Mouse (Mus musculus): Measurements from ENCODE around the gene Aldh1a7. TPM values are rescaled to one million over a fixed set of nuclear protein-coding genes. Genes with fewer than 3 reads are reported as not detected.
"Not testable (repeated sequence)": the region's sequence is repeated elsewhere in the genome, so short reads cannot be mapped to it uniquely, and the experiment has no call there.

Aldh1a7 gene
- total RNA-seq (2022): under 1 TPM in 3 of 4 experiments, not detected in 1; 0.18 to 0.60 (median 0.51) TPM

DNA sequence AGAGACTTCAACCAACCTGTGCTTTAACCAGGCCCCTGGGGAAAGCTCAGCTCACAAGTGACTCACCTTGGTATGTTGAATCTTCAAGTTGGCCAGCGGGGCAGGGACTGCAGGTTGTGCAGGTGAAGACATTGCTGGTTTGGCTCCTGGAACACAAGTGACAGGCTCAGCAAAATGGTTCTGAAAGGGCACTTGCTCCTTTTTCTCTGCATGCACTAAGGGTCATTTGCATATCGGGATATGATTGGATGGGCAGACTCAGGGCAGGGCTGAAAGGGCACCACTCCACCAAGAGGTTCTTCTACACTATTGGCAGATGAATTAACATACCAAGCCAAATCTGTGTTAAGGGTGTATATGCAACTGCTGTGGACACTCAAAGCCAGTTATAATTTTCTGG, at the start of gene Aldh1a7:
Gene Aldh1a7 (minus strand): TSS at position 182 of the 400 bp plus-strand sequence.
- DNase-seq (ENCODE audit: low spot score in 2 of 2): no peak

DNA sequence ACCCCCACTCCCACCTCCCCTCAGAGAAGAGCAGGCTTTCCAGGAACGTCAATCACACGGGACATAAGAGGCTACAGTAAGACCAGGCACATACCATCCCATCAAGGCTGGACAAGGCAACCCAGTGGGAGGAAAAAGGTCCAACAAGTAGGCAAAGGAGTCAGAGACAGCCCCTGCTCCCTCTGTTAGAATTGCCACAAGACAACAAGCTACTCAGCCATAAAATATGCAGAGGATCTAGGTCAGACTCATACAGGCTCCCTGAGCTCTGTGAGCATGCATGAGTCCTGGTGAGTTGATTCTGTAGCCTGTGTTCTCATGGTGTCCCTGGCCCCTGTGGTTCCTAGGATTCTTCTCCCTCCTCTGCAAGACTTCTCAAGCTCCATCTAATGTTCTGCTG, 48.3 kb upstream of the Aldh1a7 start:
- no peak for DNase-seq (ENCODE audit: low spot score in 2 of 2)

DNA sequence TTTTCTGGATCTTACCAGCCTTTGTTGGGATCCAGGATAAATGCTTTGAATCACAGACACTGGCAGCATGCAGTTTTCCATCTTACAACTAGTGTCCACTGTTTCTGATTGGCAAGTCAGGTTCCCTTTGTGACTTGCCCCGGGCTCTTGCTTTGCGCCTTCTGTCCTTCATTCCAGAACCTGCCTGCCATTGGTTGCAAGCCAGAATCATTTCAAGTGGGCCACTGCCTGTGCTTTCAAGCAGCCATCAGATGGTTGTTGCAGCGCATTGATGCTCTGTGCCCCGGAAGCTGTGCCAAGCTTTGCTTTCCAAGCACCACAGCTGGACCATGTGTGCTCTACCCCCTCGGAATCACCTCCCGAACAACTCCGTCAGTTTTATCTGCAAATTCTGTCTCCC, 46.6 kb upstream of the Aldh1a7 start:
- DNase-seq (ENCODE audit: low spot score in 2 of 2): no peak

DNA sequence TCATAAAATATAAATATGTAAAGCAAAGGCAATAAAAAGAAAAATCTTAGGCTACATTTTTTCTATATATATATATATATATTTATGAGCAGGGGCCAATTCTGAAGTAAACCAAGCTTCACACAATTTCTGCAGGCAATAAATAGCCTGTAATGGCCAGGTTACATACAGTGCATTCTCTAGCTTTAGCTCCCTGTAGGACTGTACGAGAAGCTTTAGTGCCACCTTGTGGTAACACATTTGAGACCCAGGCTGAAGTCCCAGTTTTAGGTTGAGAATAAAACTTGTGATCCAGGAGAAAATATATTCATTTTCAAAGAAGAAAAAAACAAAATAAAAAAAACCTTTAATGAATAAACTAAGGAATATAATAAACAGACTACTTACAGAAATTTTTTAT, 36.9 kb upstream of the Aldh1a7 start:
- DNase-seq (ENCODE audit: low spot score in 2 of 2): peak in 1 of 2 experiments; percentile 13

DNA sequence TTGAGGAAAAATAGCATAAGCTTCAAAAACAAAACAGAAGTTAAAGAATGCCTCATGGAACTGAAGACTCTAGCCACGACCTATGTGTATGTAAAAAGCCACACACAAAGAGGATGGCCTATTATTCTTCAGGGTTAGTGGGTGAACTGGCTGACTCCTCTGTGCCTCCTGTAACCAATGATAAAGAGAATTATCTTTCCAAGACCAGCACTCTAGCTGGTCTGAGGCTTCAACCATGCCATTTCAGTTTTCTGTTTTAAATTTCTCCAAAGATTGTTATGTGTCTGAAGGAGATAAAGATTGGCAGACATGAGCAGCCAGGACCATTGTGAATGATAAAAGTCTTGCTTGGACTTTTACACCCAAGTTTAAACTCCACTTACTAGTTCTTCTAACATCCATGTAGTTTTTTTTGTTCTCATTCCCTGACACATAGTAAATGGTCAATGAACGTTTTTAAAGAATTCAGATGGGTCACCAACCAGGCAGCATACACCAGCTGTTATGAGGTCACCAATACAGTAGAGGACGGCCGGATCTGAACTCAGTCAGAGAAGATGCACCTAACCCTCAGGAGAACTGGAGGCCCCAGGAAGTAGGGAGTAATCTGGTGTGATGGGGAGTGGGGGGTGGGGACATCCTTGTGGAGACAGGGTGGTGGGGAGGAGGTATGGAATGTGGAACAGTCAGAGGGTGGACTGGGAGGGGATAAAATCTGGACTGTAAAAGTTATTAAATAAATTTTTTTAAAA, 34.5 kb upstream of the Aldh1a7 start:
- DNase-seq (ENCODE audit: low spot score in 2 of 2): no peak

DNA sequence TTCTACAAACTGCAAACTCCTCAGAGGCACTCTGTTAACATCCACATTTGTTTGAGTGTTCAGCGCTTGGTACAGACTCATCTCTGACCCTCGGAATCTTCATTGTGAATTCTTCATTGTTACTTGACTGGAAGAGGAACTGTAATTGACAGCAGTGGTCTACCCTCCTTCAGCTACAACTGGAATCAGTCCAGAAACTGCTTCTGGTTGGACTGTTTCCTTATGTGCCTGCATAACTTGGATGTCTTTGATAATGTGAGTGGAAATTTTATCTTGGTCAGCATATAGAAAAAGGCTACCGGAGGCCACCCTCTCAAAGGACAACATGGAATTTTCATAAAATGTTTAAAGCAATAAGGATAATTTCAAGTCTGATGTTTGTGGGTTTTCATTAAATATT, 33.8 kb upstream of the Aldh1a7 start:
- no peak for DNase-seq (ENCODE audit: low spot score in 2 of 2)

DNA sequence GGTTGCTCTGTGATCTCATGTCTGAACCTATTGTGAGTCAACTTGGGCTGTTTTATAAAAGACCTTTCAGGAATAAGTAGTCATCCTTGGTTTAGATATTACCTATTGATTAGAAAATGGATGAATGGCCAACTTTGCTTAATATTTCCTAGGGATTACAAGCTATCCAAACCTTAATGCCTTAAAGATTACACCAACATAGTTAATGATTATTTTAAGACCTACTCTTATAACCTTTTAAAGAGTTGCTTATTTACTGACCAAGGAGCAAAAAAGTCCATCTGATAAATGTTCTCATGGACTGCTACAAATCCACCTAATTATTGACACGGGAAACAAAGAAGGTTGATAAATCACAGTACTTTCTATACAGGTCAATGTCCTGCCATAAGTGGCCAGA, 17.3 kb upstream of the Aldh1a7 start:
- no peak for DNase-seq (ENCODE audit: low spot score in 2 of 2)

DNA sequence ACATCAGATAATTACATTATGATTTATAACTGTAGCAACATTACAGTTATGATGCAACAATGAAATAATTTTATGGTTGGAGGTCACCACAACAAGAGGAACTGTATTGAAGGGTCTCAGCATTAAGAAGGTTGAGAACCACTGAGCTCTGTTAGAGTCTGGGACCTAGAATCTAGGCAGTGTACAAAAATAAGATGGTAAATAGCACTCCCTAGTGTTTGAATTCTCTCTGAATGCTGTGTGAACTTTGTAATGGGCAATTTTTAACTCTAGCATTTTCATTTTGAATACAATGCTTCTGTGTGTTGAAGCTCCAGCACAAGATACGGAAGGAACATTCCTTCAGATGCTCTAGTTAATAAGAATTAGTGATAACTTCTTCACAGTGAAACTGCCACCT, 916 bp upstream of the Aldh1a7 start:
- no peak for DNase-seq (ENCODE audit: low spot score in 2 of 2)

DNA sequence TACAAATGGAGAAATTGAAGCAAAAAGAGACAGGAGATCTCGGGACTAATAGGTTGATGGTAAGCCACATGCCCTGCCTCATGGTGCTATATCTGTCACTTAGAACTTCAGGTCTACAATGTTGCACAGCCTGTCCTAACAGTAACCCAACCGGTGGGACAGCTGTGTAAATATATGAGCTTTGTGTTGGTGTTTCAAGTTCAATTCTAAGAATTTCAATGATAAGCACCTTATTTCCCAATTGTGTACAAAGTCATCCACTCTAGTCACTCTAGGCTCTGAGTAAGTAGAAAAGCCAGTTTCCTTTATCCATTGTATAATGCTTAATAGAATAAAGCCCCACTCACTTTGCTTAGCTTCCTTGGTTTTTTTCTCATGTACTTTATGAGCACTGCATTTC, 4.4 kb downstream of the Aldh1a7 start:
- no peak for DNase-seq (ENCODE audit: low spot score in 2 of 2)

DNA sequence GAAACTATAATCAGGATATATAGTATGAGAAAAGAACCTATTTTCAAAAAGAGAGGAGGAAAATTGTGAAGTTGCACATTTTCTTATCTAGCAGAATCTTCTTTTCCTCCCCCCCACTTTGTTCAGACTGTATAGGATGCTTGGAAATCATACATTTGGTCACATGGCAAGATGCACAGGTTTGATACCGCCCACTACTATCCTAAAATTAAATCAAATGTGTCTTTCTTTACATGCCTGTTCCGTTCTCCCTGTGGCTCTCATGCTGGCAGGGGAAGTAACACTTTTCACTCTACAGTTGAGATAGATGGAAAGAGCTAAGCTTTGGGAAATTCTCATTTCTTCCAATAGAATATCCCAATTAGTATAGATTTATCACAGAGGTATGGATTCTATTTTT, 7.1 kb downstream of the Aldh1a7 start:
- no peak for DNase-seq (ENCODE audit: low spot score in 2 of 2)

DNA sequence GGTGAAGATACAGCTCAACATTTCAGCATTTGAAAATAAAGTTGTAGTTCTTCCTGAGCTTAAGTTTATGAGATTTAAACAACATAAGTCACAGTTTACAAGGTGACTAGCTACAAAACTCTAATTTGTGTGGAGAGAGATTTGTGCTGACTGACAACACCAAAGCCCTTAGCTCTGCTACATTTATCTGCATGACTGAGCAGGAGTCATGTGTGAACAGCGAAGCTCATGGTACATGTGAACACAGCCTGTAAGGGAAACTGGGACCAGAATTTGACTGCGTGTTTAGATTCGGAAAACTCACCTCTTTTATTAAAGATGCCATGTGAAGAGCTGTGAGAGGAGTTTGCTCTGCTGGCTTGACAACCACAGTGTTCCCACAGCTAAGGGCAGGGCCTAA, 11.7 kb downstream of the Aldh1a7 start:
- no peak for DNase-seq (ENCODE audit: low spot score in 2 of 2)

DNA sequence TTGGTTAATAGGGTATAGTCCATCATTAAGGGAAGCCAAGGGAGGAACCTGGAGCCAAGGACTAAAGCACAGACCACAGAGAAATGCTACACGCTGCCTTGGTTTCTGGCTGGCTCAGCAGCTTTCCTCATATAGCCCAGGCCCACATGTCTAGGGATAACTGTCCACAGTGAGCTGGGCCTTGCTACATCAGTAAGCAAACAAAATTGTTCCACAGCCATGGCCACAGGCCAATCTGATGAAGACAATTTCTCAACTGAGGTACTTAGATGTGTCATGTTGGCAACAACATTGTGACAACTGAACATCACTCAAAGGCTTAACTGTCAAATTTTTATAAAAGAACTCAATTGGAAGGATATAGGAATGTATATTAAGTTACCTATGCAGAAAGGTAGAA, 12.3 kb downstream of the Aldh1a7 start:
- DNase-seq (ENCODE audit: low spot score in 2 of 2): no peak

DNA sequence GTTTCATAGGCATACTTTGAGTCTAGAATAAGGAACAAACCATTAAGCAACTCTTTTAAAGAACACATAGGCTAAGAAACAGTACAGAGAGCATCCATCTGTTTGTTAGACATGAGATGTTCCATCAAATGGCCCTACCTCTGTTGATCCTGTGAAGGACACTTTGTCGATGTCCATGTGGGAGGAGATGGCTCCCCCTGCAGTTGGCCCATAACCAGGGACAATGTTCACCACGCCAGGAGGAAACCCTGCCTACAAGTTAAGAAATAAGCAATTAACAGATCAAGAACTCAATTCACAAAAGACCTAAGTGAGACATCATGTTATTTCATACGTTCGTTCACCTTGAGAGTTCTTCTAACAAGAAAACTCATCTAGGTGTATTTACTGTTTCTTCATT, 12.8 kb downstream of the Aldh1a7 start:
- DNase-seq (ENCODE audit: low spot score in 2 of 2): no peak

DNA sequence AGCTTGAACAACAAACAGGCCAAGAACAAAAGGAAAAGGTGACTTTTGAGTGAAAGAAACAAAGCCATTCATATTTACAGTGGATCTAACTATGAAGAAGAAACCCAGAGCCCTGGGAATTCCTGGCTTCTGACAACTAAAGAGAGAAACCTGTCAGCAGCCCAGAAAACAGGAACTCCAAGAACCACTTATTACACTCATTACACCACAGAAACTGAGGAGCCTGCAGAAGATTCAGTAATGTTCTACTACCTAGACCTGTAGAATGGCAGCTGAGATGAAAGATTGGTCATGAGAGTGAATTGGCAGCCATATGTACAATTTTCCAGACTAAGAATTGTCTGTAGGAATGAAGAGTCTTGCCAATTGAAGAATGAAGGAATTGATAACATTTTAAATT, 20.2 kb downstream of the Aldh1a7 start:
- no peak for DNase-seq (ENCODE audit: low spot score in 2 of 2)

DNA sequence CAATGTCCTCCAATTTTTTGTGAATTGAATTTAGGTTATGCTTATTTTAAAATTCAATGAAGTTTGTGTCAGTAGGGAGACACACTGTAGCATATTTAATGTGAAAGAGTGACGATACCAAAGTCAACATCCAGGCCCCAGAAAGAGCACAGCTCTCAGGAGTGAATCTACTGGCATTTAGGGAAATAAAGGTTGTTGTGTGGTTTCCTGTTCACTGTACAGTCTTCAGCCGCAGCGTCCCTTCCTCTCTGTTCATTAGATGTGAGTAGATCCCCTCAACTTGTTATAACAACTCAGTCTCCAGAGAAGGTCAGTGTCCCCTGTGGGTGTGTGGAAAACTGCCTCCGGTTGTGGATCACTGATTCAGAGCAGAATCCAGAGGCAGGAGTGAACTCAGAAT, 20.6 kb downstream of the Aldh1a7 start:
- no peak for DNase-seq (ENCODE audit: low spot score in 2 of 2)

DNA sequence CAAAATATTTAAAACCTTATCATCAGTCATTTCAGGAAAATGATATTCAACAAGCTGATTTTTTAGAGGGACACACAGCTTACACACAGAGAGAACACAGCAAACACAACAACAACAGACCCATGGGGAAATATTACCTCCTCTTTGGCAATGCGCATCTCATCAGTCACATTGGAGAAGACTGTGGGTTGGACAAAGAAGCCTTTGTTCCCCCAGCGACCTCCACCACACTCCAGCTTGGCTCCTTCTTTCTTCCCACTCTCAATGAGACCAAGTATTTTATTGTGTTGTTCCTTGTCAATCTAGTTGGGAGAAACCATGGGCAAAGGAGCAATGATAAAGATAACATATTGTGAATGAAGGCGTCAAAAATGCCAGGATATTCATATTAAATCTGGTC, 25.3 kb downstream of the Aldh1a7 start:
- no peak for DNase-seq (ENCODE audit: low spot score in 2 of 2)

DNA sequence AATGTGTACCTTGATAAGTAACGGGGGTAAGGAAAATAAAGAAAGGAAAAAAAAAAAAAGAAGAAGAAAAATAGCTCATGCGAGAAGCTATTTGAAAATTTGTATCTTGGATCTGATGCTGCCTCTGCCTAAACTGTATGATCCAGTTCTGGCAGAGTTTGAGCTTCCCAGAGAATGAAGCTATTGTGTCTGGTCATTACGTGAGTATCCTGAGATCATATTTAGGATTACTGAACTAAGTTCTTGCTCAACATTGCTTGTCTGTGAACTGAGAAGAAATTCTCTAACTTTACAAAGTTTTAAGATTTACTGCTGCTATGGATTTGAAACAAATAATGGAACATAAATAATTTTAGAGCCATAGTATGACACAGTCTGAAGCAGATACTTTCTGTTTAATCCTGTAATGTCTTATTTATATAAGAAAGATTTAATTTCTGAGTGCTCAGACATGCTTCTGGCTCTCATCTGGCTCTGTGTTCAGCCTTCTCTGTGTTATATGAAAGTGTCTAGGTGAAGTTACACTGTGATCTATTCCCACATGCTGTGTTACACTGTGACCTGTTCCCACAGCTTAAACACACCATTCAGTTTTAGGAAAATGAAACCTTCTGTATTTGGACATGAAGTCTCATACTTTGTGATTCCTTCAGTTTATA, 49.5 kb downstream of the Aldh1a7 start:
- DNase-seq (ENCODE audit: low spot score in 2 of 2): no peak

DNA sequence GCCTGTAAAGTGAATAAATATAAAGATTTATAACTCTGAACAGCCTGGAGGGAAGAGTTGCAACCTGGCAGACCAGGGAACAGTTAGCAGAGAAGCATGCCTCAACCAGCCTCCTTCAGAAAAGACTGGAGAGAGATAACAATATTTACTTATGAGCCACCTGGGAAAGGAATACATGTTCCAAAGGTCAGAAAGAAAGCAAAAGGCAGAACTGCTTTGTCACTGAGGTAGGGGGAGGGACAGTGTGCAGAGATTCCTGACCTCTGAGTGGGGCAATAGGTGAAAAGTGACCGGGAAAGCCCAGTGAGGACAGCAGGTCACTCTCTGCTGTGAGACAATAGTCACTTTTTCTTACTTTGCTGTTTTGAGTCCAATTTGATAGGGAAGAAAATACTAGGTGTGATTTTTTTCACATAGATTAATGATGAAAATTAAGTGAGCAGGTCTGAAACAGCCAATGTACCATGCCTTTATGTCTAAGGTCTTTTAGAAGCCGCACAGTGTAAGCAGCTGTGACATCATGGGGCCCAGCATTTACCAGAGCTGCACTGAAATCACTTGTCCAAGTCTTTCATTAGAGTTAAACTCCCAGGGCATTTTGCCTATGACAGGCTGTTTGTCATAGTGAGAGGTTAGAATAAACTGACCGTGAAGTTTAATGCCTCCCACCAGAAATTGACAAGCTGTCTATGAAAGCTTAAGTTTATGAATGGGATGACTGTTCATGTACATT, 73.1 kb downstream of the Aldh1a7 start:
- DNase-seq (ENCODE audit: low spot score in 2 of 2): no peak

DNA sequence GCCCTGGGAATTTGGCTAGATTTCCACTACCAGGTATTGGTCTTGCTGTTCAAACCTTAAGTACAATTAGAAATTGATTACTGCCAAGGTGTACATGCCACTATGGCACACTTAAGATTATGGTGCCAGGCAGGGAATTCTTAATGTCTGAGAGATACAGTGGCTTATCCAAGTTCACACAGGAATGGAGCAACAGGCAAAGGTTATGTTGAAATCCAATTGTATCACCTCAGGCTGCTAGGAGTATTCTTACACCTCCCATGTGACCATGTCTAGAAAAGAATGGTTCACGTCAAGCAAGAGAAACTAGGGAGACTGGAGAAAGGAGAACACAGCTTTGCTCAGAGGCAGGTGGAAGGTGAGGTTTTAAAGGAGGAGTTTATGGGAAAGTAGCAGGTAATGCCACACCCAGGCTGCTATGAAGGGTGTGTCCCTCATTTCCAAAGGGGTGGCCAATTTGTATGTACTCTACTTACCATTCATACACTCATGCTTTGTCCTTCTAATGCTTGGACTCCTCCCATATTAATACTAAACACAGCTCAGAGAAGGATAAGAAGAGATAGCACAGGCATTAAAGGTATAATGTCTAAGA, 74.2 kb downstream of the Aldh1a7 start:
- no peak for DNase-seq (ENCODE audit: low spot score in 2 of 2)

DNA sequence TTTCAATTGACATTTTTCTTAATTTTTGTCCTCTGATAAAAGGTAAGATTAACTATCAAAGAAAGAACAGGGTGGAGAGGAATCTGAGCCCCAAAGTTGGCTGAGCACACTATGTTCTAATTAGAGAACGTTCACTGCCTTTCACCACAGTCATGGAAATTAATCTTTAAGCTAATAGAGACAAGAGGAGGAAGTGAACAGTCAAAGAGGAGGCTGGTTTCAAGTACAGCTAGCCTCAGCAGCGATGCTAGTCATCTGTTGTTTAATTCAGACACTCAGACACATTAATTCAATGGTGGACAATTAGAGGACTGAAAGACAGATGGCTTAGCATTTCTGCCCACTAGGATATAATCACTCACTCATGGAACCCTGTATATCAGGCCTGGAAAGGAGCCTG, 77.4 kb downstream of the Aldh1a7 start:
- DNase-seq (ENCODE audit: low spot score in 2 of 2): no peak

DNA sequence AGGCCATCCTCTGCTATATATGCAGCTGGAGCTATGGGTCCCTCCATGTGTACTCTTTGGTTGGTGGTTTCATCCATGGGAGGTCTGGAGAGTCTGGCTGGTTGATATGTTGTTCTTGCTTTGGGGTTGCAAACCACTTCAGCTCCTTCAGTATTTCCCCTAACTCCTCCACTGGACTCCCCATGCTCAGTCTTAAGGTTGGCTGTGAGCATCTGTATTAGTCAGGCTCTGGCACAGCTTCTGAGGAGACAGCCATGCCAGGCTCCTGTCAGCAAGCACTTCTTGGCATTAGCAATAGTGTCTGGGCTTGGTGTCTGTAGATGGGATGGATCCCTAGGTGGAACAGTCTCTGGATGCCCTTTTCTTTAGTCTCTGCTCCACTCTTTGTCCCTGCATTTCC, 79.9 kb downstream of the Aldh1a7 start:
- not testable (repeated sequence) for DNase-seq (ENCODE audit: low spot score in 2 of 2)

DNA sequence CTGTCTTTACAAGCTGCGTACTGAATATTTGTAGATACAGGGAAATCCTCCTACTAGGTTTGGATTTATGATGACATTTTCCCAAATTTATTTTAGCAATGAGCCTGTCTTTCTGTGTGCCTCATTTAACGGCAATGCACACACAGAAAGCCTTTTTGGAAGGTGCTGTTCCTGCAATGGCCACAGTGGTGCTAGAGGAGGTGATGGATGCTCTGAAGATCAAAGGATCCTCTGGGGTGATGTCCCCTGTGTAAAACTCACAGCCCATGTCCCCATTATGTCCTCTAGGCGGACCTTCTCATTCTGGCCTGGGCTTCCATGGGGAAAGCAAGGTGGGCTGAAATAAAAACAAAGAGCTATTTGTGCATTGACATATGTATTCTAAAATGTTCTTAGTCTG, 83.0 kb downstream of the Aldh1a7 start:
- DNase-seq (ENCODE audit: low spot score in 2 of 2): no peak

All from layer of hippocampus, adult 8-10 months (tissue).